Mouse (Mus musculus) thymus, adult 2 months (tissue): ENCODE data around the gene Wdpcp. TPM values are rescaled to one million over a fixed set of nuclear protein-coding genes. Genes with fewer than 3 reads are reported as not detected.
A peak's percentile ranks its signal among the peaks of the same experiment; 100 is the strongest.

Experiments
- DNase-seq: peaks from one replicate; pipeline ENCODE4 v3.0.0; 2021
- H3K27ac ChIP-seq: fragments of 200-500 bp; 2 replicates; pipeline ENCODE4 v1.5.1; 2012; ENCODE audit warnings: low read length, control low read depth; ENCODE audit not compliant: control insufficient read depth, insufficient read depth
- H3K27me3 ChIP-seq: fragments of 200-500 bp; 2 replicates; pipeline ENCODE4 v1.6.1; 2012; ENCODE audit warnings: mild to moderate bottlenecking, low read length, moderate library complexity, mixed read lengths; ENCODE audit not compliant: control insufficient read depth, insufficient read depth
- H3K36me3 ChIP-seq: fragments of 200-500 bp; 2 replicates; pipeline ENCODE4 v1.6.1; 2012; ENCODE audit warnings: mild to moderate bottlenecking, low read length, moderate library complexity; ENCODE audit not compliant: control insufficient read depth, insufficient read depth
- H3K4me1 ChIP-seq: fragments of 200-500 bp; replicated peaks from 2 replicates; pipeline ENCODE4 v1.6.1; 2012; ENCODE audit warnings: low read length; ENCODE audit not compliant: control insufficient read depth, insufficient read depth
- H3K4me3 ChIP-seq: fragments of 200-500 bp; 2 replicates; pipeline ENCODE4 v1.5.1; 2012; ENCODE audit warnings: mild to moderate bottlenecking, low read length, control low read depth, moderate library complexity; ENCODE audit not compliant: control insufficient read depth, insufficient read depth
- CTCF ChIP-seq: fragments of 200-500 bp; IDR thresholded peaks from 2 replicates; pipeline ENCODE4 v1.5.1; 2012; ENCODE audit warnings: mild to moderate bottlenecking, control low read depth, low read length, moderate library complexity, borderline replicate concordance; ENCODE audit not compliant: control insufficient read depth, poor library complexity, insufficient read depth; ENCODE audit errors: extremely low read depth
- POLR2A ChIP-seq: fragments of 200-500 bp; IDR thresholded peaks from 2 replicates; pipeline ENCODE4 v1.6.1; 2012; ENCODE audit warnings: mild to moderate bottlenecking, low read length, control low read depth, moderate library complexity; ENCODE audit not compliant: control insufficient read depth, poor library complexity, insufficient read depth; ENCODE audit errors: extremely low read depth
- WGBS: fragments of 180-500 bp; shearing (Covaris S2); methylation state at CpG from one replicate; pipeline ENCODE4 v1.1.7; 2018; 5-methylcytosine and 5-hydroxymethylcytosine counted together
- polyA plus RNA-seq: library from polyadenylated mRNA; depleted of rRNA; stranded (reverse); fragments of >200 nt; gene quantifications from 2 replicates; pipeline ENCODE4 v1.2.3, GENCODE M21; 2012

Gene Wdpcp
- polyA plus RNA-seq, 1 experiment, result 2.7 TPM

DNA sequence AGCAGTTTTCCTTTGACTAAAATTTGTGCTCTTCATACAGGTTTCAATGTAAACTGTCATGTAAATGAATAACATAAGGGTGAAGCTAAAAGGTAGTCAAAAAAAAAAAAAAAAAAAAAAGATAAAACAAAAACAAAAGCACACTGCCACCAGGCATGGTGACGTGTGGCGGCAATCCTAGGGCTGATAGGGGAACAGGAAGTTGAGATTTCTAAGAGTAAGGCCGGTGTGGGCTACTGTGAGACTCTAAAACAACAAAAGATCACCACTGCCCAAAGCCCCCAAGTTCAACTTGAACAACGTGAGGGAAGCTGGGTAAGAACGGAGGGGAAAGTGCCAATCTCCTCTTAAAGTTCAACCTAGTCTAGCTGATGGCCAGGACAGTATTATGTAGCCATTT is 3.0 kb upstream of the Wdpcp start:
- TF ChIP-seq POLR2A (no peak), CTCF (no peak)
- peaks cover 12% of the 10 kb centered on the region for H3K36me3 ChIP-seq
- H3K4me1 ChIP-seq, result peaks cover 8% of the 10 kb centered on the region
- H3K27me3 ChIP-seq, result no peaks in the 10 kb centered on the region
- no peak overlapping the region for H3K27ac ChIP-seq
- DNase-seq, result no peak
- H3K4me3 ChIP-seq, result no peak overlapping the region
- WGBS, result 9% methylated on average over 5 of the region's 5 CpGs

DNA sequence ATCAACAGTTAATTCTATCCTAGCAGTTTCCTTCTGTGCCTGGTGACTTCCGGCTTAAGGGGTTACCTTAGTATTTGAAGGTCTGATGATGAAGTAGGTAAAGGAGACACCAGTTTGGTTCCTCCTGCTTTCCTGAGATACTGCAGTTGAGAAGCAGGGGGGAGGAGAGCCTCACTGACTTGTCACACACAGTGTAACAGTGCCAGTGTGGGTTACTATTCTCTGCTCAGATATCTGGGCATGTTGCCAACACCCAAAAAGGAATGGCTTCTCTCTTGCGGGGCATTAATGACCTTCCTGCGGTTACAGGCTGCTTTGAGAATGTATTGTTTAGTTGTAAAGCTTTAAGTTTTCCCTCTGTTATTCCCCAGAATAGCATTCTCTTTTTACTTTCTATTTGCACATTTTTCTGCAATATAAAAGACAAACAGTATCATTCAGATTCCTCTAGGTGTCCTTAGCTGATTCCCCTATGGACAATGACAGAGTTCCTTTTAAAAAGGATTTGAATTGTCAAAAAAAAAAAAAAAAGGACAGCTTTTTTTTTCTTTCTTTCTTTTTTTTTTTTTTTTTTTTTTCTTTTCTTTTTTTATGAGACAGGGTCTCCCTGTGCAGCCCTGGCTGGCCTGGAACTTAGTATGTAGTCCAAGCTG is 2.5 kb upstream of the Wdpcp start:
- H3K36me3 ChIP-seq, result peaks cover 11% of the 10 kb centered on the region
- 6% methylated on average over 3 of the region's 3 CpGs for WGBS
- no peak overlapping the region for H3K4me3 ChIP-seq
- TF ChIP-seq POLR2A (no peak), CTCF (no peak)
- peaks cover 8% of the 10 kb centered on the region for H3K4me1 ChIP-seq
- no peak overlapping the region for H3K27ac ChIP-seq
- no peaks in the 10 kb centered on the region for H3K27me3 ChIP-seq
- DNase-seq, result no peak

DNA sequence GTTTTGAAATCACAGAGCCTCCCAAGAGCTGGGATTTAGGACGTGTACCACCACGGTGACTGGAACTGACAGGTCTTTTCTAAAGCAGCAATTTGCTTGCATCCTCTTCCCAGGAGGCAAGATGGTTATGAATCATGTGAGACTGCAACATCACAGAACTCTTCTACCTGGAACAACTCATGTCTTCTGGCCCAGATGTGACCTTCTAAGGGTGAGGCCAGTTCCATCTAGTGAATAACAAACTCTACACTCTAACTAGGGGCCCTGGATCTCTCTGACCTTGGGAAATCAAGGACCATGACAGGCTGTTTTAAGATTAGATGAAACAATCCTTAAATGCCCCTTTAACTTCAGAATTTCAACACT is 1.9 kb upstream of the Wdpcp start:
- no peak for DNase-seq
- H3K27ac ChIP-seq, result no peak overlapping the region
- H3K27me3 ChIP-seq, result no peaks in the 10 kb centered on the region
- no peak overlapping the region for H3K4me3 ChIP-seq
- H3K36me3 ChIP-seq, result peaks cover 7% of the 10 kb centered on the region
- peaks cover 8% of the 10 kb centered on the region for H3K4me1 ChIP-seq
- WGBS, result 49% methylated on average over 2 of the region's 2 CpGs
- TF ChIP-seq POLR2A (no peak), CTCF (no peak)

- peaks cover 8% of the 10 kb centered on the region for H3K4me1 ChIP-seq
- WGBS, result 13% methylated on average over 10 of the region's 10 CpGs
- TF ChIP-seq POLR2A (no peak), CTCF (no peak)
- H3K4me3 ChIP-seq, result no peak overlapping the region; the same call in 1 of the 2 replicates
- no peak overlapping the region for H3K27ac ChIP-seq
- H3K27me3 ChIP-seq, result no peaks in the 10 kb centered on the region
- 0 out of 2 replicates have a peak, but pooled peaks cover 4% of the 10 kb centered on the region for H3K36me3 ChIP-seq
- DNase-seq, result peak; percentile 9
These were observed 1.1 kb upstream of the Wdpcp start for GRCm38 (mm10) chr11:21570973-21571372.

DNA sequence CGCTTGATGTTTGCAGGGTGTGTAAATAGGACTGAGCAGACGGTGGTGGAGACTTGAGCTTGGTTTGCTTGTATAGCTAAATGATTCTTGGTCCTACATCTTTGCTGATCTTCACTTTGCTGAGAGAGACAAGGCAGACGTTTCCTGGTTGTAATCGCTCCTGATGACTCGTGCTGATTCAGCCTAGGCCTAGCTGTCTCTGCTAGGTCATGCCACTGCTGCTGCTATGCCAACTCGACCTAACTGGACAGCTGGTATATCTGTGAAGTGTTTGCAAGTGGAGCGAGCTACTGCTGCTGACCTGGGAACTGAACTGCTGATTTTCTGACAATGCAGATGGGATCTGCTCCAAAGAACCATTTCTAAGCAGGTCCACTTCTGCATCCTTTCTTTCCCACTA is 9.4 kb downstream of the Wdpcp start:
- 88% methylated on average over 7 of the region's 7 CpGs for WGBS
- H3K4me3 ChIP-seq, result no peak overlapping the region
- H3K36me3 ChIP-seq, result no peaks in the 10 kb centered on the region
- TF ChIP-seq POLR2A, result no peak
- no peak for TF ChIP-seq CTCF
- no peaks in the 10 kb centered on the region for H3K27me3 ChIP-seq
- no peak for DNase-seq
- no peaks in the 10 kb centered on the region for H3K4me1 ChIP-seq
- H3K27ac ChIP-seq, result no peak overlapping the region

- Histone ChIP-seq H3K4me3 (no peak overlapping the region), H3K4me1 (no peaks in the 10 kb centered on the region), H3K36me3 (no peaks in the 10 kb centered on the region), H3K27ac (no peak overlapping the region), H3K27me3 (no peaks in the 10 kb centered on the region)
- TF ChIP-seq CTCF (no peak), POLR2A (no peak)
- WGBS, result 93% methylated on average over 1 of the region's 1 CpGs
- DNase-seq, result no peak
These were observed 11.3 kb downstream of the Wdpcp start for GRCm38 (mm10) chr11:21583286-21583685.

GRCm38 (mm10) chr11:21602497-21602896 is 30.5 kb downstream of the Wdpcp start:
- no peak for DNase-seq

More at GRCm38 (mm10) chr11:21602497-21602896, 30.5 kb downstream of the Wdpcp start:
- H3K36me3 ChIP-seq, result no peaks in the 10 kb centered on the region
- WGBS, result 93% methylated on average over 5 of the region's 5 CpGs
- no peak for TF ChIP-seq POLR2A
- no peak for TF ChIP-seq CTCF
- H3K27me3 ChIP-seq, result no peaks in the 10 kb centered on the region
- H3K4me3 ChIP-seq, result no peak overlapping the region
- no peak overlapping the region for H3K27ac ChIP-seq
- no peaks in the 10 kb centered on the region for H3K4me1 ChIP-seq
